Mouse (Mus musculus): Measurements from ENCODE around the gene Atxn1.

GRCm38 (mm10) chr13:45608593-45608992, 356.2 kb downstream of the Atxn1 start:
- no peak for TF ChIP-seq POLR2A (IDR thresholded peaks at IDR 0.05; ENCODE audit: low read depth, low read length)
- no peak for TF ChIP-seq CTCF (IDR thresholded peaks at IDR 0.05; ENCODE audit: borderline replicate concordance, insufficient read depth, low read length)
